Mouse (Mus musculus): ENCODE results near the gene Sh3kbp1. TPM values are rescaled to one million over a fixed set of nuclear protein-coding genes. Genes with fewer than 3 reads are reported as not detected.

The Sh3kbp1 gene
- polyA plus RNA-seq, 1 experiment from 2014 or later = 38.7 TPM

GRCm38 (mm10) chrX:159769005-159769404, 141.9 kb downstream of the Sh3kbp1 start:
- no peak overlapping the region for H3K4me2 ChIP-seq (ENCODE audit: low read length)
- no peak overlapping the region for H3K4me3 ChIP-seq (ENCODE audit: low read depth, low read length)
- no peak overlapping the region for H3K27ac ChIP-seq (ENCODE audit: low read depth)
- DNase-seq (ENCODE audit: low spot score) (no peak), ATAC-seq (replicated peaks; ENCODE audit: low FRiP score, low TSS enrichment, low read depth) (no peak)
- 72% methylated on average over 2 of the region's 2 CpGs for WGBS
- no peaks in the 10 kb centered on the region for H3K4me1 ChIP-seq (replicated peaks; ENCODE audit: control insufficient read depth, insufficient read depth, low read length)
- H3K9ac ChIP-seq (ENCODE audit: low read length) = no peak overlapping the region
- peaks cover 3% of the 10 kb centered on the region; the same call in 1 of the 2 replicates for H3K27me3 ChIP-seq (replicated peaks; ENCODE audit: control insufficient read depth, insufficient read depth, low read length)
- H3K9me3 ChIP-seq (ENCODE audit: control insufficient read depth, low read length) = no peaks in the 10 kb centered on the region
- H3K36me3 ChIP-seq (ENCODE audit: control insufficient read depth, insufficient read depth, low read length) = no peaks in the 10 kb centered on the region

GRCm38 (mm10) chrX:159769773-159770172, 142.7 kb downstream of the Sh3kbp1 start:
- H3K4me3 ChIP-seq (ENCODE audit: low read depth, low read length) = no peak overlapping the region
- no peak for ATAC-seq (replicated peaks; ENCODE audit: low FRiP score, low TSS enrichment, low read depth)
- 95% methylated on average over 3 of the region's 3 CpGs for WGBS

GRCm38 (mm10) chrX:159772137-159772536, 145.1 kb downstream of the Sh3kbp1 start:
- no peak overlapping the region for H3K4me2 ChIP-seq (ENCODE audit: low read length)
- H3K27me3 ChIP-seq (replicated peaks; ENCODE audit: control insufficient read depth, insufficient read depth, low read length) = no peaks in the 10 kb centered on the region
- H3K9ac ChIP-seq (ENCODE audit: low read length) = no peak overlapping the region
- no peak overlapping the region for H3K27ac ChIP-seq (ENCODE audit: low read depth)
- no peaks in the 10 kb centered on the region for H3K9me3 ChIP-seq (ENCODE audit: control insufficient read depth, low read length)
- no peaks in the 10 kb centered on the region for H3K36me3 ChIP-seq (ENCODE audit: control insufficient read depth, insufficient read depth, low read length)
- H3K4me3 ChIP-seq (ENCODE audit: low read depth, low read length) = no peak overlapping the region
- H3K4me1 ChIP-seq (replicated peaks; ENCODE audit: control insufficient read depth, insufficient read depth, low read length) = no peaks in the 10 kb centered on the region
- WGBS = 65% methylated on average over 4 of the region's 4 CpGs
- ATAC-seq (replicated peaks; ENCODE audit: low FRiP score, low TSS enrichment, low read depth) (no peak), DNase-seq (ENCODE audit: low spot score) (no peak)

More at GRCm38 (mm10) chrX:159769773-159770172, 142.7 kb downstream of the Sh3kbp1 start:
- Histone ChIP-seq H3K9ac (ENCODE audit: low read length) (no peak overlapping the region), H3K27ac (ENCODE audit: low read depth) (no peak overlapping the region), H3K36me3 (ENCODE audit: control insufficient read depth, insufficient read depth, low read length) (no peaks in the 10 kb centered on the region), H3K9me3 (ENCODE audit: control insufficient read depth, low read length) (no peaks in the 10 kb centered on the region), H3K27me3 (replicated peaks; ENCODE audit: control insufficient read depth, insufficient read depth, low read length) (no peaks in the 10 kb centered on the region), H3K4me1 (replicated peaks; ENCODE audit: control insufficient read depth, insufficient read depth, low read length) (no peaks in the 10 kb centered on the region), H3K4me2 (ENCODE audit: low read length) (no peak overlapping the region)
- no peak for DNase-seq (ENCODE audit: low spot score)

GRCm38 (mm10) chrX:159775042-159775441, 148.0 kb downstream of the Sh3kbp1 start:
- H3K4me1 ChIP-seq (replicated peaks; ENCODE audit: control insufficient read depth, insufficient read depth, low read length) = no peaks in the 10 kb centered on the region
- WGBS = 74% methylated on average over 4 of the region's 4 CpGs
- no peak for DNase-seq (ENCODE audit: low spot score)
- ATAC-seq (replicated peaks; ENCODE audit: low FRiP score, low TSS enrichment, low read depth) = no peak
- H3K4me3 ChIP-seq (ENCODE audit: low read depth, low read length) = no peak overlapping the region
- H3K27ac ChIP-seq (ENCODE audit: low read depth) = no peak overlapping the region
- H3K9ac ChIP-seq (ENCODE audit: low read length) = no peak overlapping the region
- H3K36me3 ChIP-seq (ENCODE audit: control insufficient read depth, insufficient read depth, low read length) = no peaks in the 10 kb centered on the region
- no peaks in the 10 kb centered on the region for H3K27me3 ChIP-seq (replicated peaks; ENCODE audit: control insufficient read depth, insufficient read depth, low read length)
- H3K4me2 ChIP-seq (ENCODE audit: low read length) = no peak overlapping the region
- H3K9me3 ChIP-seq (ENCODE audit: control insufficient read depth, low read length) = no peaks in the 10 kb centered on the region

- no peaks in the 10 kb centered on the region for H3K9me3 ChIP-seq (ENCODE audit: control insufficient read depth, low read length)
- no peak for DNase-seq (ENCODE audit: low spot score)
- no peaks in the 10 kb centered on the region for H3K27me3 ChIP-seq (replicated peaks; ENCODE audit: control insufficient read depth, insufficient read depth, low read length)
- H3K27ac ChIP-seq (ENCODE audit: low read depth) = no peak overlapping the region
- H3K4me3 ChIP-seq (ENCODE audit: low read depth, low read length) = no peak overlapping the region
- no peaks in the 10 kb centered on the region for H3K4me1 ChIP-seq (replicated peaks; ENCODE audit: control insufficient read depth, insufficient read depth, low read length)
- H3K4me2 ChIP-seq (ENCODE audit: low read length) = no peak overlapping the region
- H3K9ac ChIP-seq (ENCODE audit: low read length) = no peak overlapping the region
- ATAC-seq (replicated peaks; ENCODE audit: low FRiP score, low TSS enrichment, low read depth) = no peak
- no peaks in the 10 kb centered on the region for H3K36me3 ChIP-seq (ENCODE audit: control insufficient read depth, insufficient read depth, low read length)
- WGBS = 87% methylated on average over 1 of the region's 1 CpGs
Measured at GRCm38 (mm10) chrX:159778787-159779186, 151.7 kb downstream of the Sh3kbp1 start.

- no peaks in the 10 kb centered on the region for H3K9me3 ChIP-seq (ENCODE audit: control insufficient read depth, low read length)
- H3K4me1 ChIP-seq (replicated peaks; ENCODE audit: control insufficient read depth, insufficient read depth, low read length) = no peaks in the 10 kb centered on the region
- no peak overlapping the region for H3K4me2 ChIP-seq (ENCODE audit: low read length)
- H3K27me3 ChIP-seq (replicated peaks; ENCODE audit: control insufficient read depth, insufficient read depth, low read length) = no peaks in the 10 kb centered on the region; the same call in 1 of the 2 replicates
- no peaks in the 10 kb centered on the region for H3K36me3 ChIP-seq (ENCODE audit: control insufficient read depth, insufficient read depth, low read length)
- DNase-seq (ENCODE audit: low spot score) = no peak
- no peak for ATAC-seq (replicated peaks; ENCODE audit: low FRiP score, low TSS enrichment, low read depth)
- H3K27ac ChIP-seq (ENCODE audit: low read depth) = no peak overlapping the region
- H3K9ac ChIP-seq (ENCODE audit: low read length) = no peak overlapping the region
- no peak overlapping the region for H3K4me3 ChIP-seq (ENCODE audit: low read depth, low read length)
- 61% methylated on average over 3 of the region's 3 CpGs for WGBS
Measured at GRCm38 (mm10) chrX:159790516-159790915, 163.4 kb downstream of the Sh3kbp1 start.

- ATAC-seq (replicated peaks; ENCODE audit: low FRiP score, low TSS enrichment, low read depth) = no peak
- no peak overlapping the region for H3K27ac ChIP-seq (ENCODE audit: low read depth)
Measured at GRCm38 (mm10) chrX:159795603-159796002, 168.5 kb downstream of the Sh3kbp1 start.

GRCm38 (mm10) chrX:159804371-159804770, 177.3 kb downstream of the Sh3kbp1 start:
- Histone ChIP-seq H3K4me2 (ENCODE audit: low read length) (no peak overlapping the region), H3K4me3 (ENCODE audit: low read depth, low read length) (no peak overlapping the region), H3K27ac (ENCODE audit: low read depth) (no peak overlapping the region), H3K9ac (ENCODE audit: low read length) (no peak overlapping the region), H3K27me3 (replicated peaks; ENCODE audit: control insufficient read depth, insufficient read depth, low read length) (no peaks in the 10 kb centered on the region), H3K36me3 (ENCODE audit: control insufficient read depth, insufficient read depth, low read length) (no peaks in the 10 kb centered on the region), H3K9me3 (ENCODE audit: control insufficient read depth, low read length) (no peaks in the 10 kb centered on the region), H3K4me1 (replicated peaks; ENCODE audit: control insufficient read depth, insufficient read depth, low read length) (no peaks in the 10 kb centered on the region)
- 92% methylated on average over 1 of the region's 1 CpGs for WGBS
- ATAC-seq (replicated peaks; ENCODE audit: low FRiP score, low TSS enrichment, low read depth) (no peak), DNase-seq (ENCODE audit: low spot score) (no peak)

More at GRCm38 (mm10) chrX:159795603-159796002, 168.5 kb downstream of the Sh3kbp1 start:
- Histone ChIP-seq H3K9ac (ENCODE audit: low read length) (no peak overlapping the region), H3K9me3 (ENCODE audit: control insufficient read depth, low read length) (no peaks in the 10 kb centered on the region), H3K27me3 (replicated peaks; ENCODE audit: control insufficient read depth, insufficient read depth, low read length) (no peaks in the 10 kb centered on the region; the same call in 1 of the 2 replicates), H3K36me3 (ENCODE audit: control insufficient read depth, insufficient read depth, low read length) (no peaks in the 10 kb centered on the region), H3K4me2 (ENCODE audit: low read length) (no peak overlapping the region), H3K4me1 (replicated peaks; ENCODE audit: control insufficient read depth, insufficient read depth, low read length) (no peaks in the 10 kb centered on the region), H3K4me3 (ENCODE audit: low read depth, low read length) (no peak overlapping the region)
- DNase-seq (ENCODE audit: low spot score) = no peak
- WGBS = 66% methylated on average over 2 of the region's 2 CpGs

- Histone ChIP-seq H3K9me3 (ENCODE audit: control insufficient read depth, low read length) (no peaks in the 10 kb centered on the region), H3K9ac (ENCODE audit: low read length) (no peak overlapping the region), H3K4me3 (ENCODE audit: low read depth, low read length) (no peak overlapping the region), H3K27me3 (replicated peaks; ENCODE audit: control insufficient read depth, insufficient read depth, low read length) (no peaks in the 10 kb centered on the region), H3K4me2 (ENCODE audit: low read length) (no peak overlapping the region), H3K36me3 (ENCODE audit: control insufficient read depth, insufficient read depth, low read length) (no peaks in the 10 kb centered on the region), H3K27ac (ENCODE audit: low read depth) (no peak overlapping the region), H3K4me1 (replicated peaks; ENCODE audit: control insufficient read depth, insufficient read depth, low read length) (no peaks in the 10 kb centered on the region)
- DNase-seq (ENCODE audit: low spot score) = no peak
- WGBS = 72% methylated on average over 6 of the region's 6 CpGs
- no peak for ATAC-seq (replicated peaks; ENCODE audit: low FRiP score, low TSS enrichment, low read depth)
Measured at GRCm38 (mm10) chrX:159809510-159809909, 182.4 kb downstream of the Sh3kbp1 start.

Data from intestine, embryonic 14.5 days (tissue).